Comparison of ENCODE assay signal across 8 mouse cellular contexts in the genomic region with DNA sequence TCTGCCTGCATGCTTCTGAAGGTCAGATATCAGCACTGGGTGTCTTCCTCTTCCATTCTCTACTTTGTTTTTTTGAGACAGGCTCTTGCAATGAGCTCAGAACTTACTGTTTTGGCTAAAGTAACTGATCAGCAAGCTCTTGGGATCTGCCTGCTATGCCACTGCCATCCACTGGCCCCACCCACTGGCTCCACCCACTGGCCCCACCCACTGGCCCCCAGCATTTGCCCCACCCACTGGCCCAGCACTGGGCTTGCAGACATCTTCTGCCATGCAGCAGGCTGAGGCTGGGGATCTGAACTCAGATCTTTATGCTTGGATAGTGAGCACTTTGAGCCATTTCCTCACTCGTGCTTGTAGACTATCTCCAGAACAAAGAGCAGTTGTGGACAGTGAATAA.
DNase-seq lines count a peak whose midpoint lies in the region; ATAC-seq lines count a peak whose summit lies in the region.

No protein-coding gene starts in this region.

- ATAC-seq in CD4-positive, CD25-positive, alpha-beta regulatory T cell, adult 4 months, result no peak
- no peak for ATAC-seq in forebrain, embryonic 13.5 days
- ATAC-seq in frontal cortex, adult (ENCODE audit: low TSS enrichment), result no peak

- no peak overlapping the region for H3K9ac ChIP-seq in forebrain, embryonic 13.5 days

- no peak overlapping the region for H3K4me3 ChIP-seq in forebrain, embryonic 13.5 days

- no peak overlapping the region for H3K4me2 ChIP-seq in forebrain, embryonic 13.5 days

- DNase-seq in CD4-positive, CD25-positive, alpha-beta regulatory T cell, adult 2 months (ENCODE audit: low read depth, low spot score), result peak; percentile 27
- DNase-seq in retina, postnatal 1 day, result peak; percentile 22
- DNase-seq in retina, embryonic 14.5 days (ENCODE audit: low spot score), result no peak
- DNase-seq in kidney, postnatal 10 days, result peak; percentile 46
- DNase-seq in mesoderm, embryonic 11.5 days (ENCODE audit: low read depth, low spot score), result peak; percentile 17

- no peaks in the 10 kb centered on the region for H3K9me3 ChIP-seq in forebrain, embryonic 13.5 days (replicated peaks)

- H3K27ac ChIP-seq in forebrain, embryonic 13.5 days, result no peak overlapping the region

- no peaks in the 10 kb centered on the region for H3K36me3 ChIP-seq in forebrain, embryonic 13.5 days (ENCODE audit: poor library complexity, severe bottlenecking)

- H3K4me1 ChIP-seq in forebrain, embryonic 13.5 days, result no peaks in the 10 kb centered on the region

- WGBS in forebrain, embryonic 13.5 days, result 58% methylated on average over 1 of the region's 1 CpGs

- H3K27me3 ChIP-seq in forebrain, embryonic 13.5 days, result no peaks in the 10 kb centered on the region
